Mouse (Mus musculus) kidney, postnatal 4 days (tissue): Measurements from ENCODE around the gene Gm26602.
"Not testable (repeated sequence)": the region's sequence is repeated elsewhere in the genome, so short reads cannot be mapped to it uniquely, and the experiment has no call there.

Source experiments
- DNase-seq, 2 experiments: peaks; one replicate each; pipeline ENCODE4 v3.0.0; 2021; ENCODE audit warnings: mixed read lengths in 2 of 2

The Gm26602 gene

DNA sequence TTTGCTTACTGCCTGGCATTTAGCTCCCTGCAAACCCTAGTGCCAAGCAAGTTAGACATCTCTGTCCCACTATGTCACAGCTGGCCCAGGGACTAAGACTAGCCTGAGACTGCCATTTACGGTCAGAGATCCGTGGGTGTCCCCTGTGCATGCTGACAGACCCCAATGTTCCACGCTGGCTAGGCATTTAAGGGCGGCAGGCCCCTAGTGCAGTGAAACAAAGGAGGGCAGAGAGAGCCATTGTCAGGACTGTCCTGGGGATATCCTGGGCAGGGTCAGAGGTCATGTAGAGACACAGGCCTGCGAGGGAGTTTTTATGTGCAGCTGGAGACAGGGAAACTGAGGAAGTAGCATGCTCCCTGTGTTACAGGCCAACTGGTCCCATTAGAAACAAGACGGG, 23.2 kb downstream of the Gm26602 start:
- no peak for DNase-seq

GRCm38 (mm10) chr10:79934272-79934721, 23.6 kb downstream of the Gm26602 start:
- DNase-seq: peak; percentile 80 to 88

GRCm38 (mm10) chr10:79934794-79935569, 24.3 kb downstream of the Gm26602 start:
- peak; percentile 17 to 39 for DNase-seq

- peak; percentile 49 to 68 for DNase-seq
These were observed 25.7 kb downstream of the Gm26602 start for GRCm38 (mm10) chr10:79936284-79936910.

- peak; percentile 69 to 81 for DNase-seq
These were observed 26.3 kb downstream of the Gm26602 start for GRCm38 (mm10) chr10:79936911-79937441.

DNA sequence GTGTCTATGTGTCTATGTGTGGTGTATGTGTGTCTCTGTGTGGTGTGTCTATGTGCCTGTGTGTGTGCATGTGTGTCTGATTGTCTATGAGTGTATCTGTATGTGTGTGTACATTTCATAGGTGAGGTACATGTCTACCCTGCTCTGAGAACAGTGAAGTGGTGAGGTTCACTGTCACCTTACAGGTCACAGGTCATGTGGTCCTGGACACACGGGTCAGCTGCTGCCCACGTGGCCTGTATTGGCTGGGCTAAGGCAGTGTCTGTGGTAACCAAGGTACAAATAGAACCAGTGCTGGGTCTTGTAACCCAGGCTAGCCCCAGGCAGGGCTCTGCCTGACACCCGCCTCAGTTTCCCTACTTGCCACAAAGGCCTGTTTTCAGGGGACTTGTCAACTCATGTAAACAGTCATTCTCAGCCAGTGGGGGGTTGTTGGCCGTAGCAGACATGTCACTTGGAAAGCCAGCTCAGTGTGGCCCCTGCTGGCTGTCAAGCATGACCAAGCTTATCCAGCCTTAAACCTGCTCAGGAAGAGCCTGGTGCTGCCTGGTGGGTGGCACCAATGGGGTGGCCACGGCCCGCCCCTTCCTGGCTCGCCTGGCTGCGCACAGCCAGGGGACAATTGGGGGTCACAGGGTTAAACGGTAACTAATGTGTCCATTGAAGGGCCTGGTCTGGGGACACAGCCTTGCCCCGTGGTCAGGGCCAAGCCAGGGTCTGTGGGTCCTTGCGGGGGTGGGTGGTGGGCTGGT, 27.3 kb downstream of the Gm26602 start:
- DNase-seq: peak; percentile 62 to 77

- peak in 1 of 2 experiments; percentile 43 for DNase-seq
These were observed 30.1 kb downstream of the Gm26602 start for GRCm38 (mm10) chr10:79940749-79941148.

DNA sequence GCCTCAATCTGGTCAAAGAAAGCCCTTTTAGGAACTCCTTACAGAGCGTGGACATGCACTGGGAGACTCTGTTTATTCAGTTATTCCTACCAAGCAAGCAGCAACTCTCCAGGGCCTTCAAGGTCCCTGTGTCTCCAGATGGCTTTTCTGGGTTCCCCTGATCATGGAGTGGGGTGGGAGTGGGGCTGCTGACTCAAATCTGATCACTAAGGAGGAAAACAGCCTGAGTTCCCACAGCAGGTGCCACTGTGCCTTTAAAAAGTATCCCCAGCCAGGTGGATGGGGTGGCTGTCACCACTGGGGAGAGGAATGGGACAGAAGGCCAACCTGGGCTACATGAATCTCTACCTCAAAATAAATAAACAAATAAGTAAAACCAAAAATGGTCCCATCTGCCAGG, 32.3 kb downstream of the Gm26602 start:
- DNase-seq: peak in 1 of 2 experiments; percentile 3

DNA sequence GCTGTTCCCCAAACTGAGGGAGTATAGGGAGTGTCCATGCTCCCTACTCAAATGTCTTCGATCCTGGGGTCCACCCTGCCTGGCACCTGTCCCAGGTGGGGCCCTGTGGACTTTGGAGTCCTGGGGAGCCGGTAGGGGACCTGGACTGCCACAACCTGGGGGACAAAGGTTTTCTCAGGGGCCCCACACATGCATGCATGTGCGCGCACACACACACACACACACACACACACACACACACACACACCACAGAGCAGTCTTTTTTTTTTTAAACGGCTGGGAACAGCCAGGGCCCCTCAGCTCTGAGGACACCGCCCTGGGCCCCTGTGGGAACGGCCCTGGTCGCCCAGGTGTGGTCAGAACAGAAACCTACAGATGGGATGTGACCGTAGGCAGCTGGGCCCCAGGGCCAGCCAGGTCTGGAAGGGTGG, 32.8 kb downstream of the Gm26602 start:
- DNase-seq: peak; percentile 22 to 32

GRCm38 (mm10) chr10:79945507-79946234, 35.0 kb downstream of the Gm26602 start:
- peak; percentile 68 to 82 for DNase-seq

DNA sequence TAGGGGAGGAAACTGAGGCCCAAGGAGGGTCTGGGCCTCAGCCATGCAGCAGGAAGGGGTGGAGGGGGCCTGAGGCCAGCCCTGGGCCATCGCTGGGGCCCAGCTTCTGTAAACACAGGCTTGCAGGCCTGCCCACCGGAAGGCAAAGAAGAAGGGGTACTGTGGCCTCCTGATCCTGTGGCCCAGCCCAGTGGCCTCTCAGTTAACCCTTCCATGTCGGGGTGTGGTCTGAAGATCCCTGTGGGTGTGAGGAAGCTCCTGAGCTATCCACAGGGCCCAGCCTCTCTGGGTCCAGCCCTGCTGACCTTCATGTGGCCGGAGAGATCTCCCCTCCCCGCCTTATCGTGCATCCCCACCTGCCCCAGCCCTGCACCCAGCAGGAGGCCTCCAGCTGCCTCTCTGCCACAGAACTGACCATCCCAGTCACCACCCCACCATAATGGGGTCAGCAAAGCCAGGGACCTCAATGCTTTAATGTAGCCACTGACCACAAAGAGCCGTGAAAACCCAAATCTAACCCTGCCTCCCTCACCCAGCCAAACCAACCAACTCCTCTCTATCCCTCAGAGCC, 36.2 kb downstream of the Gm26602 start:
- peak; percentile 21 to 32 for DNase-seq

- DNase-seq: no peak
These were observed 36.8 kb downstream of the Gm26602 start for GRCm38 (mm10) chr10:79947502-79947901.

DNA sequence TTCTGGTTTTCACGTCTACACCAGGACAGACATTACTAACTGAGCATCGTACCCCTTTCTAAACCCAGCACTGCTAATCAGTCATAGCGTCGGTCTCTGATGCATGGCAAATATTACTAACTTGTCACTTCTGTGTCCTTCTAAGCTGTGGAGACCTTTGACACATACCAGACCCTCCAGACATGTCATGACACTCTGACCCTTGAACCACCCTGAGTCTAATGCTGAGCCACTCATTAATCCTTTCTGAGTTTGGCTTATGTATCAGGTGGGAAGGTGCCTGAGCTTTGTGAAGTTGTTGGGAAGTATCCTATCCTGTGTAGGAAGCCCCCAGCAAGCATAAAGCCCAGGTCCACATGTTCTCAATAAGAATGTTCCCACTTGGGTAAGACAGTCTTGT, 39.2 kb downstream of the Gm26602 start:
- DNase-seq: no peak

DNA sequence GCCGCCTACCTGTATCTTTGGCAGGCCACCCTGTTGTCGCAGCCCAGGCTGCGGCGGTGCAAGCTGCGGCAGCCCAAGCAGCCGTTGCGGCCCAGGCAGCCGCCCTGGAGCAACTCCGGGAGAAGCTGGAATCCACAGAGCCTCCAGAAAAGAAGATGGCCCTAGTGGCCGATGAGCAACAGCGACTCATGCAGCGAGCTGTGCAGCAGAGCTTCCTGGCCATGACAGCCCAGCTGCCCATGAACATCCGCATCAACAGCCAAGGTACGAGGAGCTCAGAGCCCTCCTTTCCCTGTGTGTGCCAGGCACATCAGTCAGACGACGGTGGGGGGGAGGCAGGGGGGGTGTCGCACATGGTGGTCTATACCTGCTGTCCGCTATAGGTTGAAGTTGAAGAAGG, 40.0 kb downstream of the Gm26602 start:
- DNase-seq: no peak

- peak; percentile 70 for DNase-seq
These were observed 43.3 kb downstream of the Gm26602 start for GRCm38 (mm10) chr10:79953946-79954345.

- no peak for DNase-seq
These were observed 45.0 kb downstream of the Gm26602 start for GRCm38 (mm10) chr10:79955691-79956090.

- no peak for DNase-seq
These were observed 46.0 kb downstream of the Gm26602 start for GRCm38 (mm10) chr10:79956643-79957154.

GRCm38 (mm10) chr10:79958140-79958816, 47.6 kb downstream of the Gm26602 start:
- peak; percentile 93 to 94 for DNase-seq

- DNase-seq: not testable (repeated sequence)
These were observed 48.8 kb downstream of the Gm26602 start for GRCm38 (mm10) chr10:79959412-79959811.

DNA sequence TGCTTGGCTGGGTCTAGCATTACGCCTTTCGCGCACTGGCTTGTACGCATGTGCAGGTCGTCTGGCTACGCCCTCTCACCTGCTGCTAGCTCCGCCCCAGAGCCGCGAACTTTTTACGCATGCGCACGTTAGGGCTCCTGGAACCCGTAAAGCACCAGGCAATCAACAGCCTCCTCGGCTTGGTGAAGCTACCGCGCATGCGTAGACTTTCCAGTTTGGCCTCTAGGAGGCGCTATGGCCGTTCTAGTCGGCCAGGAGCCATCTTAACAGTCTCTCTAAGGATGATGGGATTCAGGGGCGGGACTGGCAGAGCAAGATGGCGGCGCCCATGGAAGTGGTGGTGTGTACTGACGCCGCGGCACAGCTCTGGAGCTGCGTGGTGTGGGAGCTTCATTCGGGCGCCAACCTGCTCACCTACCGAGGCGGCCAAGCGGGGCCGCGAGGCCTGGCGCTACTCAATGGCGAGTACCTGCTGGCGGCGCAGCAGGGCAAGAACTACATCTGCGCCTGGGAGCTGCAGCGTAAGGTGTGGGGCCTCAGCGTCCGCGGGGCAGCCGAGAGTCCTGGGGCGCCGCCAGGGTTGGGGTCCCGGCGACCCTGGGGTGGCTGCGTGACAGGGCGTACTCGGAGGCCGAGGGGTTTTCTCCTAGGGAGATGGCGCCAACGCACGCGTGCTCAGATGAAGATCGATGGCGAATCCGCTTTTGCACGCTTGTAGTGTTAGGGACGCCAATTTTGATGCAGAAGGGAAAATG, 49.4 kb downstream of the Gm26602 start, which contains the start of gene Wdr18:
Gene Wdr18 (plus strand): TSS at position 306 of the 755 bp plus-strand sequence.
- peak; percentile 99 for DNase-seq
